Mouse (Mus musculus) forebrain, postnatal 0 days (tissue): Measurements from ENCODE around the gene Uck2. TPM values are rescaled to one million over a fixed set of nuclear protein-coding genes. Genes with fewer than 3 reads are reported as not detected.

ENCODE experiments used
- ATAC-seq: fragments of 200-750 bp; cut with Nextera tagmentation; 2 replicates; pipeline ENCODE4 v1.8.0; 2017; ENCODE audit warnings: mild to moderate bottlenecking, moderate library complexity
- DNase-seq: peaks from one replicate; pipeline ENCODE4 v3.0.0-alpha.2; 2015
- H3K27ac ChIP-seq: fragments of 300-500 bp; sonication (generic); 2 replicates; pipeline ENCODE4 v1.5.1; 2014; ENCODE audit warnings: low read depth, mild to moderate bottlenecking, antibody characterized with exemption, low read length, moderate library complexity, mixed read lengths
- H3K27me3 ChIP-seq: fragments of 300-500 bp; sonication (generic); 2 replicates; pipeline ENCODE4 v1.6.1; 2014; ENCODE audit warnings: mild to moderate bottlenecking, low read length, mixed read lengths; ENCODE audit not compliant: insufficient read depth
- H3K36me3 ChIP-seq: fragments of 300-500 bp; sonication (generic); 2 replicates; pipeline ENCODE4 v1.6.1; 2014; ENCODE audit warnings: mild to moderate bottlenecking, moderate library complexity; ENCODE audit not compliant: insufficient read depth
- H3K4me1 ChIP-seq: fragments of 300-500 bp; sonication (generic); 2 replicates; pipeline ENCODE4 v1.6.1; 2014; ENCODE audit warnings: antibody characterized with exemption; ENCODE audit not compliant: insufficient read depth
- H3K4me2 ChIP-seq: fragments of 300-500 bp; sonication (generic); 2 replicates; pipeline ENCODE4 v1.6.1; 2014; ENCODE audit warnings: low read depth, mild to moderate bottlenecking, moderate library complexity
- H3K4me3 ChIP-seq: fragments of 300-500 bp; sonication (generic); 2 replicates; pipeline ENCODE4 v1.5.1; 2014; ENCODE audit warnings: low read depth, low read length, mixed read lengths
- H3K9ac ChIP-seq: fragments of 300-500 bp; sonication (generic); 2 replicates; pipeline ENCODE4 v1.6.1; 2014; ENCODE audit warnings: mild to moderate bottlenecking
- H3K9me3 ChIP-seq: fragments of 300-500 bp; sonication (generic); 2 replicates; pipeline ENCODE4 v1.6.1; 2016; ENCODE audit warnings: low read length
- CTCF ChIP-seq: sonication (generic); IDR thresholded peaks from 2 replicates; pipeline ENCODE4 v1.5.1; 2016; ENCODE audit warnings: antibody characterized with exemption, control low read depth, low read depth
- WGBS: fragments of 180-500 bp; shearing (Covaris S2); extraction: QIAGEN DNeasy Blood & Tissue Kit; methylation state at CpG from one replicate; pipeline ENCODE4 v1.1.7; 2014; 5-methylcytosine and 5-hydroxymethylcytosine counted together
- polyA plus RNA-seq: library from polyadenylated mRNA; unstranded; fragments of >200 nt; fragmentation: Nextera tagmentation; extraction: Ambion mirVana; gene quantifications from 2 replicates; pipeline ENCODE4 v1.2.1, GENCODE M21; 2015
- total RNA-seq: library from RNA; depleted of rRNA; stranded (reverse); fragments of >200 nt; gene quantifications from 2 replicates; pipeline ENCODE4 v1.2.3, GENCODE M21; 2014

The Uck2 gene
- total and polyA plus RNA-seq, 2 experiments from 2014 or later: 48.2 to 80.7 TPM

- ATAC-seq: peak; percentile 76
- H3K4me1 ChIP-seq: peaks cover 4% of the 10 kb centered on the region; the same call in 1 of the 2 replicates
- no peaks in the 10 kb centered on the region for H3K36me3 ChIP-seq
- peak overlapping the region; percentile 92 for H3K9ac ChIP-seq
- TF ChIP-seq CTCF: no peak
- H3K27me3 ChIP-seq: no peaks in the 10 kb centered on the region
- peak overlapping the region; percentile 76 for H3K4me2 ChIP-seq
- peak; percentile 85 for DNase-seq
- 2% methylated on average over 51 of the region's 73 CpGs for WGBS
- no peaks in the 10 kb centered on the region for H3K9me3 ChIP-seq
- H3K4me3 ChIP-seq: peak overlapping the region; percentile 85
- peak overlapping the region; percentile 96 for H3K27ac ChIP-seq
Observed at GRCm38 (mm10) chr1:167284258-167284836, 773 bp downstream of the Uck2 start.

- under 1% methylated on average over 44 of the region's 44 CpGs for WGBS
- Histone ChIP-seq H3K9me3 (no peaks in the 10 kb centered on the region), H3K27me3 (no peaks in the 10 kb centered on the region), H3K36me3 (no peaks in the 10 kb centered on the region), H3K4me1 (peaks cover 4% of the 10 kb centered on the region; the same call in 1 of the 2 replicates), H3K27ac (peak overlapping the region; percentile 96), H3K9ac (peak overlapping the region; percentile 92), H3K4me2 (peak overlapping the region; percentile 76), H3K4me3 (peak overlapping the region; percentile 85)
- peak; percentile 41 for TF ChIP-seq CTCF
- ATAC-seq (peak; percentile 46), DNase-seq (peak; percentile 79)
Observed at GRCm38 (mm10) chr1:167283441-167284257, 1.5 kb downstream of the Uck2 start.

- Histone ChIP-seq H3K9me3 (no peaks in the 10 kb centered on the region), H3K36me3 (no peaks in the 10 kb centered on the region), H3K27me3 (no peaks in the 10 kb centered on the region), H3K27ac (no peak overlapping the region), H3K9ac (peak overlapping the region; percentile 92; the same call in 1 of the 2 replicates), H3K4me1 (peaks cover 4% of the 10 kb centered on the region; the same call in 1 of the 2 replicates), H3K4me3 (peak overlapping the region; percentile 85), H3K4me2 (peak overlapping the region; percentile 76)
- DNase-seq (no peak), ATAC-seq (no peak)
- 40% methylated on average over 5 of the region's 5 CpGs for WGBS
- TF ChIP-seq CTCF: no peak
Observed at GRCm38 (mm10) chr1:167282768-167283167, 2.4 kb downstream of the Uck2 start.

GRCm38 (mm10) chr1:167282112-167282511 is 3.0 kb downstream of the Uck2 start:
- ATAC-seq (no peak), DNase-seq (no peak)
- TF ChIP-seq CTCF: no peak
- WGBS: 40% methylated on average over 3 of the region's 3 CpGs
- no peak overlapping the region for H3K4me2 ChIP-seq
- H3K4me3 ChIP-seq: no peak overlapping the region
- H3K9me3 ChIP-seq: no peaks in the 10 kb centered on the region
- peaks cover 4% of the 10 kb centered on the region; the same call in 1 of the 2 replicates for H3K4me1 ChIP-seq
- no peak overlapping the region for H3K9ac ChIP-seq
- H3K27me3 ChIP-seq: no peaks in the 10 kb centered on the region
- no peak overlapping the region for H3K27ac ChIP-seq
- H3K36me3 ChIP-seq: no peaks in the 10 kb centered on the region

DNA sequence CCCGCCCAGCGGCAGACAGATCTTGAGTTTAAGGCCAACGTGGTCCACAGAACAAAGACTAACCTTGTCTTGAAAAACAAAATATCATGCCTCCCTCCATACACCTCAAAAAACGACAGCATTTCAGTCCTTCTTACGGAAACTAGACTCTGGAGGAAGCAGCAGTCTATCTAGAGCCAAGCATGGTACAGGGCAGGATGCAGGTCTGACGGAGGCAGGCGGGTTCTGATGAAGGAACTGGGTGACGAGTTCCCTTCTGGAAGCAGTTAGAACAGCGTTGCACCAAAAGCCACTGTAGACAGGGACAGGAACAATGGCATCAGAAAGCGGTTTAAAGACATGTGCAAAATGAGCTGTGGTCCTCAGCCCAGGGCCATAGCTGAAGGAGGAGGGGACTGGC is 5.1 kb downstream of the Uck2 start:
- H3K27ac ChIP-seq: no peak overlapping the region
- ATAC-seq: no peak
- WGBS: 85% methylated on average over 10 of the region's 10 CpGs
- no peak for TF ChIP-seq CTCF
- DNase-seq: no peak
- peaks cover 4% of the 10 kb centered on the region; the same call in 1 of the 2 replicates for H3K4me1 ChIP-seq
- H3K27me3 ChIP-seq: no peaks in the 10 kb centered on the region
- H3K36me3 ChIP-seq: no peaks in the 10 kb centered on the region
- H3K9me3 ChIP-seq: no peaks in the 10 kb centered on the region
- H3K4me3 ChIP-seq: no peak overlapping the region
- H3K9ac ChIP-seq: no peak overlapping the region
- H3K4me2 ChIP-seq: no peak overlapping the region

DNA sequence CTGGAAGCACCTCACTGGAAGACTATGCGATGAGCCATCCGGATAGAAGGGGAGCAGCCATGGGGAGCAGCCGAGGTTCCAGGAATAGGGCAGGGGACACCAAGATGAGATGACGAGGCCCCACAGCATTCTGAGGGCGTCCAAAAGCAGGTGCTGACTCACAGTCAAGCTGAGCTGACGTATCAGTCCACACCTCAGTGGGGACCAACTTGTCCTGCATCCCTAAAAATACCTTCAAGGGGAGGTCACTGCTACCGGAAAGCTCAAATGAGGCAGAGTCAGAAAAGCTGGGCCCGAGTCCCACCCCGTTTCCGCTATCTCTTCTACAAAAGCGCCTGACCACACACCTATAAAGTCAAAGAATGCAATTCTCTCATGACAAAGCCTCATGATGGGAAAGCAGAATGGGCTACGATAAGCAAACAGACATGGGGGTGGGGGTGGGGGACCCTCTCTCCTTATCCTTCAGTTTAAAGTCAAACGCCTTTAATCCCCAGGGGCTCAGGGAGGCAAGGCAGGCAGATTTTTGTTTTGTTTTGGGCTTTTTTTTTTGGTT is 5.9 kb downstream of the Uck2 start:
- H3K4me2 ChIP-seq: no peak overlapping the region
- no peaks in the 10 kb centered on the region for H3K27me3 ChIP-seq
- peaks cover 4% of the 10 kb centered on the region; the same call in 1 of the 2 replicates for H3K4me1 ChIP-seq
- H3K4me3 ChIP-seq: no peak overlapping the region
- no peak for TF ChIP-seq CTCF
- no peaks in the 10 kb centered on the region for H3K9me3 ChIP-seq
- H3K27ac ChIP-seq: no peak overlapping the region
- WGBS: 86% methylated on average over 13 of the region's 13 CpGs
- no peaks in the 10 kb centered on the region; the same call in 1 of the 2 replicates for H3K36me3 ChIP-seq
- DNase-seq: no peak
- no peak overlapping the region for H3K9ac ChIP-seq
- ATAC-seq: no peak
